Comparison of ENCODE assay signal across 9 mouse cellular contexts in genomic region chr16:18386451-18386850, GRCm38 (mm10). TPM values are rescaled to one million over a fixed set of nuclear protein-coding genes. Genes with fewer than 3 reads are reported as not detected.
A peak's percentile ranks its signal among the peaks of the same experiment; 100 is the strongest.
DNase-seq lines count a peak whose midpoint lies in the region; TF ChIP-seq lines count a peak whose summit lies in the region.
"Had no signal": no experiment of that assay in that cellular context is flagged by ENCODE, and none has a peak within 500 bp of the region (broad histone marks: within the 10 kb centered on the region; RNA-seq: fewer than 3 reads in every experiment).

No protein-coding gene starts in this region.

- no peak for TF ChIP-seq CTCF in liver, adult 2 months (IDR thresholded peaks at IDR 0.05; ENCODE audit: low read depth, low read length)
- no peak for TF ChIP-seq CTCF in left cerebral cortex, adult 2 months (IDR thresholded peaks at IDR 0.05)

- TF ChIP-seq POLR2A in liver, adult 2 months (IDR thresholded peaks at IDR 0.05; ENCODE audit: extremely low read depth, insufficient read depth, low read length), result no peak

- H3K9ac ChIP-seq in liver, adult 2 months (ENCODE audit: low read depth, low read length), result no peak overlapping the region

- intact Hi-C loops in heart, postnatal 14 days (cut with DNase I), result no loop called here
- intact Hi-C loops in left cerebral cortex, adult 2 months (cut with DNase I), result no loop called here

- DNase-seq in adrenal gland, postnatal 10 days, result peak; percentile 20
- DNase-seq in adrenal gland, adult (ENCODE audit: inconsistent age in 2 of 2, low spot score in 1 of 2), result no peak
- DNase-seq in lung, postnatal 10 days, result peak; percentile 63
- no peak for DNase-seq in lung, postnatal 25 days (ENCODE audit: low spot score)
- DNase-seq in cerebellum, adult 9-10 months, result peak; percentile 53
- DNase-seq in liver, adult 2 months (ENCODE audit: extremely low read depth, low read depth, low spot score), result no peak
- no peak for DNase-seq in heart, postnatal 14 days
- no peak for DNase-seq in left cerebral cortex, adult 2 months (ENCODE audit: extremely low spot score in 1 of 2, low spot score in 2 of 2)
- DNase-seq: spleen, adult 18-20 months had no signal

- H3K36me3 ChIP-seq in liver, adult 2 months (ENCODE audit: control insufficient read depth, insufficient read depth, low read length), result no peaks in the 10 kb centered on the region

- H3K27me3 ChIP-seq in liver, adult 2 months (ENCODE audit: control insufficient read depth, insufficient read depth, low read length), result no peaks in the 10 kb centered on the region

- H3K27ac ChIP-seq in liver, adult 2 months (replicated peaks; ENCODE audit: insufficient read depth, low read depth, low read length), result 0 out of 2 replicates have a peak overlapping the region, but pooled peaks have one; percentile 21
- H3K27ac ChIP-seq in left cerebral cortex, adult 2 months, result no peak overlapping the region

- H3K4me3 ChIP-seq in liver, adult 2 months (ENCODE audit: insufficient read depth, low read depth, low read length), result no peak overlapping the region
- H3K4me3 ChIP-seq in left cerebral cortex, adult 2 months, result no peak overlapping the region

- 50% methylated on average over 7 of the region's 7 CpGs for WGBS in liver, adult 2 months

- peaks cover 3% of the 10 kb centered on the region; the same call in 1 of the 2 replicates for H3K4me1 ChIP-seq in liver, adult 2 months (ENCODE audit: control insufficient read depth, insufficient read depth, low read length)

- no peaks in the 10 kb centered on the region for H3K79me2 ChIP-seq in liver, adult 2 months (ENCODE audit: control insufficient read depth, insufficient read depth, low read length)

RNA-seq across cellular contexts. Expression of gene Arvcf, which starts 38.5 kb away (rescaled TPM):
- 10 to 100 TPM; 29.4 to 39.2 TPM for total RNA-seq in adrenal gland, postnatal 10 days (2021)
- total RNA-seq in liver, adult 2 months (2014; rRNA removed), result 14.1 and 18.5 TPM in 2 replicates
- polyA plus RNA-seq in liver, adult 2 months (2012; rRNA removed), result 17.1 and 18.4 TPM in 2 replicates
- 10 to 100 TPM; 17.9 to 21.6 TPM for total RNA-seq in heart, postnatal 14 days (2021)
- 10 to 100 TPM; 39.1 to 50.4 TPM for total RNA-seq in left cerebral cortex, adult 2 months (2021)

RNA-seq across cellular contexts. Expression of gene Tango2, which starts 38.5 kb away (rescaled TPM):
- total RNA-seq in adrenal gland, postnatal 10 days (2021), result 10 to 100 TPM; 32.8 to 37.0 TPM
- total RNA-seq in liver, adult 2 months (2014; rRNA removed), result 42.4 and 58.0 TPM in 2 replicates
- polyA plus RNA-seq in liver, adult 2 months (2012; rRNA removed), result 52.6 and 57.1 TPM in 2 replicates
- total RNA-seq in heart, postnatal 14 days (2021), result 10 to 100 TPM; 91.6 to 98.4 TPM
- total RNA-seq in left cerebral cortex, adult 2 months (2021), result 100 to 1,000 TPM; 154 to 158 TPM

RNA-seq across cellular contexts. Expression of gene Txnrd2, which starts 39.7 kb away (rescaled TPM):
- 10 to 100 TPM; 61.5 to 62.8 TPM for total RNA-seq in adrenal gland, postnatal 10 days (2021)
- 23.9 and 30.9 TPM in 2 replicates for total RNA-seq in liver, adult 2 months (2014; rRNA removed)
- 39.1 and 46.6 TPM in 2 replicates for polyA plus RNA-seq in liver, adult 2 months (2012; rRNA removed)
- 10 to 100 TPM; 29.9 to 34.6 TPM for total RNA-seq in heart, postnatal 14 days (2021)
- total RNA-seq in left cerebral cortex, adult 2 months (2021), result 10 to 100 TPM; 18.2 to 22.5 TPM

RNA-seq across cellular contexts. Expression of gene Comt, which starts 40.2 kb away (rescaled TPM):
- total RNA-seq in adrenal gland, postnatal 10 days (2021), result 100 to 1,000 TPM; 131 to 148 TPM
- total RNA-seq in liver, adult 2 months (2014; rRNA removed), result 474 and 538 TPM in 2 replicates
- polyA plus RNA-seq in liver, adult 2 months (2012; rRNA removed), result 779 and 1,223 TPM in 2 replicates
- total RNA-seq in heart, postnatal 14 days (2021), result 100 to 1,000 TPM; 119 to 127 TPM
- total RNA-seq in left cerebral cortex, adult 2 months (2021), result 10 to 100 TPM; 87.2 to 87.6 TPM

Comparison
In these comparisons a context has a peak if more than half of its experiments do, and no peak if none do; other contexts are left out.
1. DNase-seq: peak in adrenal gland, postnatal 10 days (single experiment), lung, postnatal 10 days (single experiment) and cerebellum, adult 9-10 months (single experiment); none in adrenal gland, adult (0 of 2), lung, postnatal 25 days (single experiment), liver, adult 2 months (single experiment), heart, postnatal 14 days (0 of 2) and left cerebral cortex, adult 2 months (0 of 2).